Mouse (Mus musculus): ENCODE measurements around the gene Nppc. TPM values are rescaled to one million over a fixed set of nuclear protein-coding genes. Genes with fewer than 3 reads are reported as not detected.

Gene Nppc
- polyA plus RNA-seq, 1 experiment from 2014 or later = 0.46 TPM

- Histone ChIP-seq H3K27ac (ENCODE audit: low read depth) (peak overlapping the region; percentile 38; the same call in 1 of the 2 replicates), H3K9ac (ENCODE audit: low read length) (no peak overlapping the region), H3K36me3 (ENCODE audit: control insufficient read depth, insufficient read depth, low read length) (no peaks in the 10 kb centered on the region), H3K4me3 (ENCODE audit: low read depth, low read length) (no peak overlapping the region), H3K9me3 (ENCODE audit: control insufficient read depth, low read length) (no peaks in the 10 kb centered on the region), H3K4me2 (ENCODE audit: low read length) (peak overlapping the region; percentile 26), H3K4me1 (replicated peaks; ENCODE audit: control insufficient read depth, insufficient read depth, low read length) (0 out of 2 replicates have a peak, but pooled peaks cover 3% of the 10 kb centered on the region), H3K27me3 (replicated peaks; ENCODE audit: control insufficient read depth, insufficient read depth, low read length) (no peaks in the 10 kb centered on the region)
- 25% methylated on average over 16 of the region's 16 CpGs for WGBS
- ATAC-seq (replicated peaks; ENCODE audit: low FRiP score, low TSS enrichment, low read depth) (peak; percentile 74), DNase-seq (ENCODE audit: low spot score) (peak; percentile 60)
Observed at GRCm38 (mm10) chr1:86623001-86624000, 47.1 kb downstream of the Nppc start.

- no peak for ATAC-seq (replicated peaks; ENCODE audit: low FRiP score, low TSS enrichment, low read depth)
Observed at GRCm38 (mm10) chr1:86622296-86622695, 48.1 kb downstream of the Nppc start.

GRCm38 (mm10) chr1:86618454-86619125, 51.8 kb downstream of the Nppc start:
- no peak overlapping the region for H3K4me2 ChIP-seq (ENCODE audit: low read length)
- H3K4me3 ChIP-seq (ENCODE audit: low read depth, low read length) = no peak overlapping the region
- H3K27ac ChIP-seq (ENCODE audit: low read depth) = no peak overlapping the region
- ATAC-seq (replicated peaks; ENCODE audit: low FRiP score, low TSS enrichment, low read depth) = 0 out of 2 replicates have a peak, but pooled peaks have one; percentile 47
- H3K36me3 ChIP-seq (ENCODE audit: control insufficient read depth, insufficient read depth, low read length) = no peaks in the 10 kb centered on the region
- H3K9me3 ChIP-seq (ENCODE audit: control insufficient read depth, low read length) = no peaks in the 10 kb centered on the region
- 56% methylated on average over 10 of the region's 10 CpGs for WGBS
- H3K27me3 ChIP-seq (replicated peaks; ENCODE audit: control insufficient read depth, insufficient read depth, low read length) = no peaks in the 10 kb centered on the region
- peak; percentile 78 for DNase-seq (ENCODE audit: low spot score)
- 0 out of 2 replicates have a peak, but pooled peaks cover 2% of the 10 kb centered on the region for H3K4me1 ChIP-seq (replicated peaks; ENCODE audit: control insufficient read depth, insufficient read depth, low read length)
- no peak overlapping the region for H3K9ac ChIP-seq (ENCODE audit: low read length)

More at GRCm38 (mm10) chr1:86622296-86622695, 48.1 kb downstream of the Nppc start:
- Histone ChIP-seq H3K4me1 (replicated peaks; ENCODE audit: control insufficient read depth, insufficient read depth, low read length) (0 out of 2 replicates have a peak, but pooled peaks cover 3% of the 10 kb centered on the region), H3K9me3 (ENCODE audit: control insufficient read depth, low read length) (no peaks in the 10 kb centered on the region), H3K4me2 (ENCODE audit: low read length) (no peak overlapping the region), H3K36me3 (ENCODE audit: control insufficient read depth, insufficient read depth, low read length) (no peaks in the 10 kb centered on the region), H3K27ac (ENCODE audit: low read depth) (no peak overlapping the region), H3K9ac (ENCODE audit: low read length) (no peak overlapping the region), H3K27me3 (replicated peaks; ENCODE audit: control insufficient read depth, insufficient read depth, low read length) (no peaks in the 10 kb centered on the region), H3K4me3 (ENCODE audit: low read depth, low read length) (no peak overlapping the region)
- DNase-seq (ENCODE audit: low spot score) = no peak
- WGBS = 76% methylated on average over 2 of the region's 2 CpGs

Small RNAs within 50 kb of the gene (microRNA-seq; reads per million reads assigned to microRNA genes)
- gene Gm22955 = not detected

Other genes with a start within 250 kb of the Nppc start
- not detected in 2 replicates for gene Nmur1, start 244.3 kb downstream of the Nppc start, polyA plus RNA-seq (2014; fragmentation: Nextera tagmentation; extraction: Ambion mirVana)
- not detected in 2 replicates for gene Tex44, start 244.2 kb downstream of the Nppc start, polyA plus RNA-seq (2014; fragmentation: Nextera tagmentation; extraction: Ambion mirVana)
- 2,795 and 2,826 TPM in 2 replicates for gene Ptma, start 143.8 kb downstream of the Nppc start, polyA plus RNA-seq (2014; fragmentation: Nextera tagmentation; extraction: Ambion mirVana)
- 45.7 and 46.0 TPM in 2 replicates for gene Pde6d, start 87.9 kb downstream of the Nppc start, polyA plus RNA-seq (2014; fragmentation: Nextera tagmentation; extraction: Ambion mirVana)
- gene Cops7b, start 87.7 kb downstream of the Nppc start, polyA plus RNA-seq (2014; fragmentation: Nextera tagmentation; extraction: Ambion mirVana) = 36.9 and 43.0 TPM in 2 replicates
- gene Dis3l2, start 33.2 kb upstream of the Nppc start, polyA plus RNA-seq (2014; fragmentation: Nextera tagmentation; extraction: Ambion mirVana) = 23.0 and 24.6 TPM in 2 replicates